Mouse (Mus musculus) kidney, adult 8-10 months (tissue): ENCODE results near the gene Ift81.
"Not testable (repeated sequence)": the region's sequence is repeated elsewhere in the genome, so short reads cannot be mapped to it uniquely, and the experiment has no call there.

Experiments
- DNase-seq, 2 experiments: peaks; one replicate each; pipeline ENCODE4 v3.0.0; 2022

Ift81 gene

DNA sequence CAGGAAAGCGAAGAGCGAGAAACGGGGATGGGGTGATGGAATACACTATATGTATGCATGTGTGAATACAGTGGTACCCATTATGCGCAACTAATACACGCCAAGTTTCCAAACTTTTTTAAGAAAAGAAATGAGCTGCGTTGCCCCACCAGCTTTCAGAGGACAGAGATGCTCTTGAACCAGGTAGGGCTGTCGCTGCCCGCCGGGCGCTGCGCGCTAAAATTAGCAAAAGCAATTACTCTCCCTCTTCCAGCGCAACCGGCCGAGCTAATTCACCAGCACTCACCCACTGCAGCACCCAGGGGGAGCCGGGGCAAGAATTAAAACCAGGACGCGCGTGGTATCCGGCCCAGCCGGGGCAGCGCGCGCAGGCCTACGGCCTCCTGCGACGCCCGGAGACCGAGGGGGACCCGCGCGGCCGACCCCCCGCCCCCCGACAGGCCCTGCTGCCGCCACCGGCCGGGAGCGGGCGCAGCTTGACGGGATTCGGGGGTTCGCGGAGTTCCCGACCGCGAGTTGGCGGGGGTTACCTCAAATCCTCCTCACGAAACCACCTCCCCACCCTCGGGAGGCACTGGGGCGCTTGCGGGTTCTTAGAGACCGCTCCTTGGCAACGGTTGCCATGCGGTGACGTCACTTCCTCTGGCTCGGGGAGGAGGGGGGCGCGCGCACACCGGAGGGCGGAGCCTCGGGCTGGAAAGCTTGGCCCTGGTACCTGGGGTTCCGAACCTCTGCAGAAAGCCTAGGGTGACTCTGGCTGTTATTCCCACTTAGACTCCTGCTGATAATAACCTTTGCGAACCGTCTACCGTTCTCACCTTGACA lies at the start of gene Ift81:
Ift81 (minus strand) TSS at position 611 of the 825 bp plus-strand sequence.
- DNase-seq = peak; percentile 89 to 95

DNA sequence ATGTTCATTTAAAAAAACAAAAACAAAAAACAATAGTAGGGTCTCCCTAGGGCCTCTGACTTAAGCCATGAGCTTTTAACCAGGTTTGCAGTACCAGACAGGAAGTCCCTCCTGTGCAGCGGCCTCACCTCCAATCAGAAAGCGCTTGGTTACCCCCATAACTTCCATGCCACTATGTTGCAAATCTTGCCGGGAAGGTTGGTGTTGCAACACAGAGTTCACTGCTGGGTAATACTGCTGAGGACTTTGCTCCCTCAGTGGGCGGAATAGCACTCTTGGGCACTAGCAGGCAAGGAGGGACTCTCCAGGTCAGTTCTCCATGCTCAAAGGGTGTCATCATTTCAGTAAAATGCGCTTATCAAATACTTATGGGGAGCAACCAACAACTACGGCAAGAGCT lies 48.2 kb upstream of the Ift81 start:
- peak; percentile 15 to 23 for DNase-seq

DNA sequence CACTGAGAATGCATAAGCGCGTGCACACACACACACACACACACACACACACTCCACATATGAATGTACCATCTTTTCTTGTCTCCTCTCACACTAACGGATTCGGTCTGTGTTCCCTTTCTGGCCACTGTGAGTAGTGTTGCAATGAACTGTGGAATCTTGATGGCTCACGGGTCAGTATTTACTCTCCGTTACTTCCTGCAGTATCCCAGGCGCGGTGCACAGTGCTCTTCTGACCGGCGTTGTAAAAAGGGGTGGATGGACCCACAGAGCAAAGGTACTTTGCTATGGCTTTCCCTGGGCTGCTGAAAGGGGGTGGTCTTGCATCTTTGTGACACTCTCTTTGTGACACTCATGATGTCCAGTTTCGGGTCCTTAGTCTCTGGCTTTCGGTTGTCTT lies 42.5 kb upstream of the Ift81 start:
- no peak for DNase-seq

DNA sequence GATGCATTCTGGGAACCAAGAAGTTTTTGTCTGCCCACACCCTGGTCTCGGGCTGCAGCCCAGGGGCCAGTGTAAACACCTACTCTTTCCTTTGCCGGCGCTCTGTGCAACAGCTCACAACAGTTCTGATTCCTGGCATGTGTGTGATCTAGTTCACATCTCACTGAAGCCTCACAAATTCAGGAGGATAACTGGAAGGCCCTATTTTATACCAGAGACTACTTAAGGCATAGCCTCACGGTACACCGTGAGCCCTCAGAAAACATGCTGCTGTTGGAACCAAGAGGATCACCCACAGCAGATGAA lies 39.9 kb upstream of the Ift81 start:
- DNase-seq = no peak

DNA sequence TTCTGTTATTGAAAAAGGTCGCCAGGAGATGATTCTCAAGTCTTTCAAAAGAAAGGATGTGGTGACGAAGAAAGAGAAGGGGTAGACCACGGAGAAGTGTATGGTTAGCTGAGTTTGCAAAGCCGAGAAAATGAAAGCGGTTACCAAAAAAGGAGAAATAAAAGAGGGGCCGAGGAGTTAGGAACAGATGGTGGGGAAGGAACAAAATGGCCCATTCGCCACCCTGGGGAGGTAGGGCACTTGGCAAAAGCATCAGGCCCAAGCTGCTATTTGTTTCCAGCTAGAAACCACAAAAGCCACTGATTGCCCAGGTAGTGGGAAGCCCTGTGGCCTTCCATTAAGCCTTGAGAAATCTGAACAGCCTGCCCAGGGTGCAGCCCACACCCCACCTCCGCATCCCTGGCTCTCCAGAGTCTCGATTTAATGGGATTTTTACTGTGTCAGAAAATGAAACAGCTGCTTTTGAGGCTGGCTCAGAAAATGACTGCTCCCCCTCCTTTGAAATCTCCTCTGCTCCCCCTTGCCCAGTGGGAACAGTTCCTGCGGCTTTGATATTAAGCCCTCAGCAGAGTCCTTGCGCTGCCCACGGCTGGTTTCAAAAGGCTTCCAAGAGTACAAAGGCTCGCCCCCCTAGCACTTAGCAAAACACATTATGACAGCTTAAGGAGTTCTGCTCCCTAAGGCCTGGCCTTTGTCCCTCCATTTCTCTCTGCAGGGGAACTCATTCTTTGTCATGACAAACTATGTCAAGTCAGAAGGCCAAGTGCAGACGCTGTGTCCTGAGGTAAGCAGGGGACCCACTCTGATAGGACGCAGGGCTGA lies 39.3 kb upstream of the Ift81 start:
- DNase-seq = no peak

DNA sequence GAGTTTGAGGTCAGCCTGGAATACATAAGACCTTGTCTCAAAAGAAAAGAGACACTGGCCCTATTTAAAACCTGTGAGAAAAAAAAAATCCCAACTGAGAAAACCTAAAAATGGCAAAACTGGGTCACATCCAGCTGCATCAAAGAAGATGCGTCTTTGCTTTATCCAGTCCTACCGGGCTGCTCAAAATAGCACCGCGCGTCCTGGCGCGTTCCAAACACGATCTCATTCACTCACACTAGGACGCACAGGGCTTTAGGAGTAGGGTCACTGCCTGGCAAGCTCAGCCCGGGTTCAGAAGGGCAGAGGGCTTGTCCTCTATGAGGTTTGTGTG lies 38.8 kb upstream of the Ift81 start:
- DNase-seq = no peak

DNA sequence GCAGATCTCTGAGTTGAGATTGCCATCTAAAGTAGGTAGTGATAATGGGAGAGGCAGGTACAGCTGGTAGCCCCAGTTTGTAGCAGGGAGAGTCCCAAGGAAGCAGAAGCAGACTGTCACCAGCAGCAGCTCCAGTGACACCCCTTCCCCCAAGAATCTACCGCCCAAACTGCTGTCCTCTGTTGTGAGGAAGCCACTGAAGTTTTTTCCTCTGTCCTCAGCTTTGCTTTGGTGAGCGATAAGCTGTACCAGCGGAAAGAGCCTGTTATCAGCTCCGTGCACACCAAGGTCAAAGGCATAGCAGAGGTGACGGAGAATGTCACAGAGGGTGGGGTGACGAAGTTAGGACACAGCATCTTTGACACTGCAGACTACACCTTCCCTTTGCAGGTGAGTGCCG lies 38.2 kb upstream of the Ift81 start:
- DNase-seq = no peak

DNA sequence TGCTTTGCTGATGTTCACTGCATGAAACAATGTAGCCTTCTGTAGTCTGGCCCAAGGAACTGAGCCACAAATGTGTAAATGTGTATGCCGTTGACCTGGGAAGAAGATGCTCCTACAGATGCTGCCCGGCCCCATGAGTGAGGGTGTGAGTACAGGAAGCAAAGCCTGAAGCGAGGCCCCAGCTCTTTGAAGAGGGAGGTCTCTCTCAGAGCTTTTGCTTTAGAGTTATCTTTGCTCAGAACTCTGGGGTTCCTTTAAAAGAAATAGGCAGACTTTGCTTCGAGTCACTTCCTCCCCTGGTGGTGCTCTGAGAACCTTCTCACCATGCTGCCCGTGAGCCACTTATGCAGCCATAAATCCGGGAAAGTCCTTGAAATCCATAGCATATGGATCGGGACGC lies 35.8 kb upstream of the Ift81 start:
- no peak for DNase-seq

DNA sequence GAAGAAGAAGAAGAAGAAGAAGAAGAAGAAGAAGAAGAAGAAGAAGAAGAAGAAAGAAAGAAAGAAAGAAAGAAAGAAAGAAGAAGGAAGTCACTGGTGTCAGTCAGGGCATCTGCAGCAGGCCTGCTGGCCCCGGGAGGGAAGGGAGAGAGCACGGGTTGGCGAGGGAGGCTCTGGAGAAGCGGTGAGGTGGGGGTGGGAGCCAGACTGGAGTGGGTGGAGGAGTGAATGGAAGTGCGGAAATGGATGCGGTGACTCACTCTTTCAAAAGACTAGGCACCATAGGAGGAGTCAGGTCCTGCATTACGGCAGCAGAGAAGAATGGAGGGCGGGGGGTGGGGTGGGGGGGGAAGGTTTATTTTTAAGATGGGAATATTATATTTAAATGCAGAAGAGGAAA lies 34.9 kb upstream of the Ift81 start:
- DNase-seq = no peak

DNA sequence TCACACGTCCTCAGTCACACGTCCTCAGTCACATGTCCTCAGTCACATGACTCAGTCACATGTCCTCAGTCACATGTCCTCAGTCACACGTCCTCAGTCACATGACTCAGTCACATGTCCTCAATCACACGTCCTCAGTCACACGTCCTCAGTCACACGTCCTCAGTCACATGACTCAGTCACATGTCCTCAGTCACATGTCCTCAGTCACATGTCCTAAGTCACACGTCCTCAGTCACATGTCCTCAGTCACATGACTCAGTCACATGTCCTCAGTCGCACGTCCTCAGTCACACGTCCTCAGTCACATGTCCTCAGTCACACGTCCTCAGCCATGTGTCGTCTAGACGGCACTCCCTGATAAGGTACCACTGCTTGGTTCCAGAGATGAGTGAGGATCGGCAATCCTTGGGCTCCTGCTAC lies 33.6 kb upstream of the Ift81 start:
- DNase-seq = not testable (repeated sequence)

DNA sequence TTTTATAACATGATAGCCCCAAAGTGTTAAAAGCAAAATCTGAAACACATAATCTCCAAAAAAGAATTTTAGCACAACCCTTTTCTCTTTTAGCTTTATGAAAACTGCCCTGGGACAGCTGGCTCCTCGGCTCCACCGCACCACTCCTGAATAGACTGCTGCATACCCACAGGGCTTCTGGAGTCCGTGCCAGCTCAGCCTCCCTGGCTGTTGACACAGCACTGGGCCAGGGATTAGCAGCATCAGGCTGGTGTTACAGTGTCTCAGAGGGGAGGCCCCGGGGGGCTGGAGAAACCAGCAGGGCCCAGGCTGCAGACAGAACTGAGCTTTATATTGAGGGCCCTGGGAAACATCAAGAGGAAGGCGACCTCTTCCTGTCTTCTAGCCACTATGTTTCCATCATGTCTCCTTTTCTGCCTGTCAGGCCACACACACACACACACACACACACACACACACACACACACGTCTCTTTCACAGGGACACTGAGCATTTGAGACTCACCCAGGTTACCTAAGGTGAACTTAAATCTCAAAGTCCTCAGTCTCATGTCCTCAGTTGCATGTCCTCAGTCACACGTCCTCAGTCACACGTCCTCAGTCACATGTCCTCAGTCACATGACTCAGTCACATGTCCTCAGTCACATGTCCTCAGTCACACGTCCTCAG lies 33.1 kb upstream of the Ift81 start:
- DNase-seq = no peak

DNA sequence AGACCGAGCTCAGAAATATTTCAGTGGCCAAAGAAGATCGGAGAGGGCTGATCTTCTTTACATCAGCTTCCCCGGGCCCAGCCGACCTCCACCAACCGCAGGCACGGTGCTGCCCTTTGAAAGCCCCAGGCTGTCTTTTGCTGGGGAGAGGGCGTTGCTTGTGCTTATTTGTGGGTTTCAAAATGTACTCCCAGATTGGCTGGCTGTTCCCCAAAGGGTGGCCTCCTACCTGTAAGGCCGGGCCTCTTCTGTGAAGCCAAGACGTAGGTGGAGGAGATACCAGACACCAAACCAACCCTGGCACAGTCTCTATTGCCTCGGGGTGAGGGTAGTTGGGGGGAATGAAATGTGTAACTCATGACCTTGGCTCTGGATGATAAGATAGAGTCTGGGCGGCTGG lies 31.7 kb upstream of the Ift81 start:
- DNase-seq = no peak

DNA sequence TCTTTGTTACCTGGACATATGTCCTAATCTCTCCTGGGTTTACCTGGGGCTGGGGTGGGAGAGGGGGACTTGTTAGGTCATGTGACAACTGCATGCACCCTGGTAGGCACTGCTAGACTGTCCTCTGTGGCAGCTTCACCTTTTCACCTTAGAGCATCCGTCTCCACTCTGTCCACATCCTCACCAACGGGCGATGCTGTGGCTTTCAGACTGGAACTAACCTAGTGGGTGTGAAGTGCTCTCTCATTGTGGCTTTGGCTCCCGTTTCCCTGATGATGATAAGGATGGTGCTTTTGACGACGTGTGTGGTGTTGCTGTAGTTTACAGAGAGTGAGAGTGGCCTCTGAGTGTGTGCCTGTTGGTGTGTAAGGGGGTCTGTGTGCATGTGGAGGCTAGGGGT lies 31.0 kb upstream of the Ift81 start:
- DNase-seq = no peak

DNA sequence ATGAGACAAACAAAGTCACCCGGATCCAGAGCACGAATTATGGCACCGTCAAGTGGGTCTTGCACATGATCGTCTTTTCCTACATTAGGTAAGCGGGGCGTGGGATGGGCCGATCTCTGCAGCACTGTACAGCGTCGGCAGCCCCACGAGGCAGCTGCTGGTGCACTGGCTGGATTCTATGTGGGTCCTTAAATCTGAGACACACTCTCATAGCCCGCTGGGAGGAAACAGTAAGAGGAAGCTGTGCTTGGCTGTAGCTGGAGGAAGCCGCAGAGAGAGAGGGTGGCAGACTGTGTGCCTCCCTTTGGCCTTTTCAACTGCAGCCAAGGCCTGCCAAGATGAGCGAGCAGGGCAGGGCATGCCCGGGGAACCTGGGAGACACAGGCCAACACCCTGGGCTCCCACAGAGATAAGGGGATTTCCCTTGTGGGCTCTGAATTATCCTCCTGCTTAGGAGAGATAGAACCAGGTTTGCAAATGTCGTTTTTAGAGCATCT lies 29.8 kb upstream of the Ift81 start:
- DNase-seq = peak in 1 of 2 experiments; percentile 15

DNA sequence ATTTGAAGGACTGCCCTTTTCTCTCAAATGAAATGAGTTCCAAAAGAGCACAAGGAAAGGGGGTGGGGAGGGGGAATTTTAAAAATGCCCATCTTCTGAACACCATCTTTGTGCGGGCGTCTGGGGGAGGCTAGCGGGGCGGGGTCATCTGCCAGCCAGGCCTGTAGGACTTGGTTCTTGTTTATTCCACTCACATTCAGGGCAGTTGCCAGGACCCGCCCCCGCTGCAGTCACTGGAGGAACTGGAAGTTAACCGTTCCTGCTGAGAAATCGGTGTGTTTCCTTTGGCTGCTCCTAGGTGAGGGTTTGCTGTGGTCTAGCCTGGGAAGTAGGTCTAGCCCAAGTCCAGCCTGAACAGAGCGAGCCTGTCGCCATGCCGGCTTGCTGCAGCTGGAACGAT lies 29.4 kb upstream of the Ift81 start, which contains the start of gene P2rx7:
P2rx7 (plus strand) TSS at position 211 of the 400 bp plus-strand sequence.
- DNase-seq = peak; percentile 27 to 43

DNA sequence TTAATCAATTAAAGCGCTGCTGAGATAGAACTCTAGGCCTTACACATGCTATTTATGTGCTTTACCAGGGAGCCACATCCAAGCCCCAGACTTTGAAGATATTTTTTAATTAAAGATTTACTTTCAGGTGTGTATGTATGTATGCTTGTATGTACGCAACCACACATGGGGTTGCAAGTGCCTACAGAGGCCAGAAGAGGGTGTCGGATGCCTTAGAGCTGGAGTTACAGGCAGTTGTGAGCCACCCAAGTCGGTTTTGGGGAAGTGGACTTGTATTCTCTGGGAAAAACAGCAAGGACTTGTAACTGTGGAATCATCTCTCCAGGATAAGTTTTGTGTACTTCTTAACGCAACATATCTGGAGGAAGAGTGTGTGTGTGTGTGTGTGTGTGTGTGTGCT lies 25.7 kb upstream of the Ift81 start:
- no peak for DNase-seq

DNA sequence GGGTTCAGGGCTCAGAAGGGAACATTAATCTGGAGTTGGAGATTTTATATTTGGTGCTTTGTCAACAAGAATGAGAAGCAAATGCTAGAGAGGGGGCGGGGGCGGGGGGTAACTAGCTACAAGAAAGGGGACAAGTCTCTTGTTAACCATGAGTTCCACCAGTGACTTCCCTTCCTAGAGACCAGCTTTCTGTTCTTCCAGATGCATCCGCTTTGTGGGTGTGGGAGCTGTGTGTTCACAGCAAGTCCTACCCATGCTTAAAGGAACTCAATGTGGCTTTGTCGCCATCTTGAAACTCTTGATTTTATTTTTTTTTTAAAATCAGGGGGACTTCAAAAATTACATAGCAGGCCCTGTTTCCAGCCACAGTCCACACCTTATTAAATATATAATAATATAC lies 25.2 kb upstream of the Ift81 start:
- no peak for DNase-seq

DNA sequence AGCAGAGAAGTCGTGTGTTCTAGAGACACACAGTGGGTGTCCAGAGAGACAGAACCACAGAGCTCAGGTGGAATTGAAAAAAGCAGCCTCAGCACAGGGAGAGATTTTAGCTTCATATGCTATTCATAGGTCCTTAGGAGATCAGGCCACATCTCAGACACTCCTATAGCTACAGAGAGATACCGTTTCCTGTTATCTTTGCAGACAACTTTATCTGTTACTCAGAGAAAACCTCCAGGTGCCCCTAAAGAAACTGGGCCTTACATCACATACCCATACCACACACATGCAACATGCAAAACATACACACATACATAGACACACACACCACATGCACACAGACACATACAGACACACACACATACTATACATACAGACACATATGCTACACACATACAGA lies 24.0 kb upstream of the Ift81 start:
- DNase-seq = no peak

DNA sequence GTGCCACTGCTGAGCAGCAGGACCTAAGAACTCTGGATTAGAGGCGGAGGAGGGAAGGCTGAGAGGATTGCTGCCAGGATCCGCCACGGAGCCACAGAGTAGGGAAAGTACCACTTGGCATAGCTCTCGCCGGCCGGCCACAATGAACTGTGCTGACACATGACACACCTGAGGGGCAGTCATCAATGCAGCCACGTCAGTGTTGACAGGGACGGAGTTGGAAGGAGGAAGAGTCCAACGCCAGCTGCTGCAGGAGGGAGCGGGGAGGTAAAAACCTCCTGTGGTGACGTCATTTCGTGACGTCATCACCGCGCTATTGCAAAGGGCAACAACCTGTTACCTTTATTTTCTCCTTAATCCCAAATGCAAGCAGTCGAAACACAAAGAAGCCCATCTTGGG lies 22.6 kb upstream of the Ift81 start:
- DNase-seq = no peak

DNA sequence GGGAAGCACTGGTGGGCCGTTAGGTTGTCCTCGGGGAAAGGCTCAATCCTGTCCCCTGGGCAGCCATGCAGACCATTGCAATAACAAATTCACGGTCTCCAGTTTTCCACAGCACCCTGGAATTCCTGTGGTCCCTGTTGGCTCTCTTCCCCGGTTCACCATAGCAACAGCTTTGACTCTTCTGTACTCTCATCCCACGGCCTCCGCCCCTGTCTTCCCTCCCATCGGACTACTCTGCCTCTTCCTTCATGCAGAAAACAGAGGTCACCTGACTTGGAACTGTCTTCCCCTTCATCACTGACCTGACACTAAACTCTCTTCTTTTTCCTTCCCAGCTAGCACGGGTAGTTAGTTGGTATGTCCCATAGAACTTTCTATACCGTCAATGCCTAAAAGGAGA lies 22.0 kb upstream of the Ift81 start:
- no peak for DNase-seq

DNA sequence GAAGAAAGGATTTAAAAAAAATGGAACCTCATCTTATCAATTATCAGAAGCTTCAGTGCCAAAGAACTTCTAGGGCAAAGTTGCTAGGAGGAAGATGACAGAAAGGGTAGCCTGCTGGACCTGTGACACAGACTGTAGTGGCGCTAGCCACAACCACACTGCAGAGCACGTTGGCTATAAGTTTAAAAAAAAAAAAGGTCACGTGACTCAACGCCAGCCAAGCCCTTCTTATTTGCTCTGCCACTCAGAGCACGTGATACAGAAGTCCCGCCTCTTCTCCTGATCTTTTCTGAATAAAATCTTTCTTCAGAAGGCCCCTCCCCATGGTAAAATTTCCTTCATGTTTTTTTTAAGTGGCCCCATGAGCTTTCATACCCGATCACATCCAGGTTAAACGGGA lies 20.9 kb upstream of the Ift81 start:
- no peak for DNase-seq

DNA sequence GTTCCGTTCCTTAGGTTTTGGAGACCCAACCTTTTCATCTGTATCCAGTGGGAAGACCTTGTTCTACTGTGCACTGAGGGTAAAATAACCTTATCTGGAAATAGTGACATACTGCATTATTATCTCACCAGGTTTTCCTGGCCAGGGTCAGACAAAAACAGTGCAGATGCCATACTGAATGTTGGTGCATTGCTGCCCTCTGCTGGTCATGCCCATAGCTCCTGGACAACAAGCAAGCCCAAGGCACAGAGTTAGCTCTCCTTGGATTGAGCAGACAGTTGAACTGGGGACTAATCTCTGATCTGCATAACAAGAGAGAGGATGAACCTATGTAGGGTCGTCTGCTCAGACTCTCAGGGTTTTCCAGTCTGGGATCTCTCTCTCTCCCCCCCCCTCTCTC lies 12.9 kb upstream of the Ift81 start:
- peak; percentile 76 to 91 for DNase-seq

DNA sequence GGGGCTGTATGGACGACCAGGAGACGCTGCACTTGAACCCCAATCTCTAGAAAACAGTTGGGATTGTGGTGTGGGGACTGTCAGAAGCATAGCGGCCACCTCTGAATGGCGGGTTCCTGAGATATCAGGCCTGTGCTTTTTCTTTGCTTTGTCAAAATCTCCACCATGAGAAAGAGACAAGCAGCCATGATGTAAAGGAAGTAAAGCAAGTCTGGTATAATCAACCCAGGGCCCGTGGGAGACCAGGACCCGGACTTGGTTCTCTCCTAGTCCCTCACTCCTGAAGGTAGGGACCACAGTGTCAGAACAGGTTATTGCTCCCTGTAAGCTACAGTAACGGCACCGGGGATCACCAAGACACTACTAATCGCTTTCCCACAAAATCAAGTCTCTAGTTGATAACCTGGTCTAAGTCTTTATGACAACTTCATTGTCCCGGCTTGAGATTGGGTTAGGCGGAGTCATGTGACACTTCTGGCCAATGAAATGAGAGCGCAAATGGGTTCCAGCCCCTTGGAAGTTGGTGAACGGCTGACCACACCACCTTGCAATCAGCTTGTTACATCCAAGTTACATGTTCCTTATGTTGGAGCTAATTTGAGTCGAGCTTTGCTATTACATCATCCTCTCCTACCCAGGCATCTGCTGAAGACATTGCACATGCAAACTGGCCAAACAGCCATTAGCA lies 11.4 kb upstream of the Ift81 start:
- no peak for DNase-seq
